ENCODE assay signal across 8 mouse cellular contexts in the genomic region with DNA sequence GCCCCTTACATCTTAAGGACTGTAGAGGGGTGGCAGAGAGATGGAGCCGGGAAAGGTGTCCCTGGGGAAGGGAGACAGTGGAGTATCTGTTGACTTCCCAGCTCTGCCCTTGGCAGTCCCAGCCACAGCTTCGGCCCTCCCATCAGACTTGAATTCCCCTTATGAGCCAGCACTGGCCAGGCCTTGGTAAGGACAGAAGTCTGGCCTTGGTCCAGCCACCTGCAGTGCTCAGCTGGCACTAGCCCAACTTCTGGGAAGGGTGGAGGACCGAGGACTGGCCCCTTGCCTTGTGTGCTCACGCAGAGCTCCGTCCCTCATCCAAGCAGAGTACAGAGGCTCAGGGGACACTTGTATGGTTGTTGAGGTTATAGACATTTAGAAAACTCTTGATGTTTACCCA. TPM values are rescaled to one million over a fixed set of nuclear protein-coding genes. Genes with fewer than 3 reads are reported as not detected.
DNase-seq lines count a peak whose midpoint lies in the region; ATAC-seq and TF ChIP-seq lines count a peak whose summit lies in the region.

No protein-coding gene starts in this region.

- 0 out of 2 replicates have a peak, but pooled peaks cover 4% of the 10 kb centered on the region for H3K9me3 ChIP-seq in forebrain, postnatal 0 days (ENCODE audit: low read length)
- no peaks in the 10 kb centered on the region for H3K9me3 ChIP-seq in forebrain, embryonic 11.5 days (ENCODE audit: control insufficient read depth, low read length)
- no peaks in the 10 kb centered on the region for H3K9me3 ChIP-seq in lung, embryonic 16.5 days (ENCODE audit: control insufficient read depth, low read length)

- WGBS in forebrain, postnatal 0 days, result 30% methylated on average over 5 of the region's 5 CpGs
- 90% methylated on average over 5 of the region's 5 CpGs for WGBS in forebrain, embryonic 11.5 days
- 33% methylated on average over 5 of the region's 5 CpGs for WGBS in kidney, adult 2 months
- WGBS in lung, embryonic 16.5 days, result 22% methylated on average over 5 of the region's 5 CpGs

- H3K4me3 ChIP-seq in forebrain, postnatal 0 days (ENCODE audit: low read depth, low read length), result no peak overlapping the region
- H3K4me3 ChIP-seq in forebrain, embryonic 11.5 days (ENCODE audit: low read depth, low read length), result no peak overlapping the region
- no peak overlapping the region for H3K4me3 ChIP-seq in kidney, adult 2 months (ENCODE audit: insufficient read depth, low read depth, low read length)
- H3K4me3 ChIP-seq in lung, embryonic 16.5 days (ENCODE audit: low read length), result no peak overlapping the region

- H3K4me1 ChIP-seq in forebrain, postnatal 0 days (ENCODE audit: insufficient read depth), result no peaks in the 10 kb centered on the region
- peaks cover 2% of the 10 kb centered on the region for H3K4me1 ChIP-seq in forebrain, embryonic 11.5 days (replicated peaks; ENCODE audit: control insufficient read depth, insufficient read depth, low read length)
- no peaks in the 10 kb centered on the region for H3K4me1 ChIP-seq in kidney, adult 2 months (ENCODE audit: control insufficient read depth, insufficient read depth, low read length)
- peaks cover 6% of the 10 kb centered on the region for H3K4me1 ChIP-seq in lung, embryonic 16.5 days (replicated peaks; ENCODE audit: control insufficient read depth, insufficient read depth, low read length)

- H3K9ac ChIP-seq in forebrain, postnatal 0 days, result no peak overlapping the region
- no peak overlapping the region for H3K9ac ChIP-seq in forebrain, embryonic 11.5 days (ENCODE audit: low read length)
- no peak overlapping the region; the same call in 1 of the 2 replicates for H3K9ac ChIP-seq in lung, embryonic 16.5 days (ENCODE audit: low read length)

- no peaks in the 10 kb centered on the region for H3K36me3 ChIP-seq in forebrain, postnatal 0 days (ENCODE audit: insufficient read depth)
- no peaks in the 10 kb centered on the region for H3K36me3 ChIP-seq in forebrain, embryonic 11.5 days (ENCODE audit: control insufficient read depth, insufficient read depth, low read length)
- H3K36me3 ChIP-seq in kidney, adult 2 months (ENCODE audit: control insufficient read depth, insufficient read depth, low read length), result no peaks in the 10 kb centered on the region
- no peaks in the 10 kb centered on the region for H3K36me3 ChIP-seq in lung, embryonic 16.5 days (ENCODE audit: control insufficient read depth, insufficient read depth, low read length)

- TF ChIP-seq CTCF in forebrain, postnatal 0 days (IDR thresholded peaks at IDR 0.05; ENCODE audit: low read depth), result no peak
- no peak for TF ChIP-seq CTCF in kidney, adult 2 months (conservative IDR thresholded peaks at IDR 0.05; ENCODE audit: insufficient read depth, insufficient read length, low read depth, low read length)

- ATAC-seq in forebrain, postnatal 0 days, result no peak
- ATAC-seq in forebrain, embryonic 11.5 days (replicated peaks; ENCODE audit: low FRiP score), result no peak
- peak; percentile 81 for ATAC-seq in lung, embryonic 16.5 days (ENCODE audit: low read depth)
- no peak for ATAC-seq in erythroblast, adult 5-6 weeks (replicated peaks; ENCODE audit: low FRiP score, poor library complexity, severe bottlenecking)

- H3K4me2 ChIP-seq in forebrain, postnatal 0 days (ENCODE audit: low read depth), result no peak overlapping the region
- H3K4me2 ChIP-seq in forebrain, embryonic 11.5 days (ENCODE audit: low read depth, low read length, severe bottlenecking), result no peak overlapping the region
- H3K4me2 ChIP-seq in lung, embryonic 16.5 days (ENCODE audit: low read depth, low read length), result no peak overlapping the region

- no peak overlapping the region for H3K27ac ChIP-seq in forebrain, postnatal 0 days (ENCODE audit: low read depth, low read length)
- no peak overlapping the region for H3K27ac ChIP-seq in forebrain, embryonic 11.5 days (ENCODE audit: low read depth, low read length)
- H3K27ac ChIP-seq in kidney, adult 2 months (ENCODE audit: insufficient read depth, low read depth, low read length), result no peak overlapping the region
- no peak overlapping the region for H3K27ac ChIP-seq in lung, embryonic 16.5 days (ENCODE audit: low read length)

- TF ChIP-seq POLR2A in kidney, adult 2 months (IDR thresholded peaks at IDR 0.05; ENCODE audit: low read depth, low read length), result no peak

- peak; percentile 62 for DNase-seq in forebrain, postnatal 0 days
- DNase-seq in forebrain, embryonic 11.5 days (ENCODE audit: low spot score), result no peak
- DNase-seq in adrenal gland, adult 18-20 months (ENCODE audit: low spot score in 2 of 2), result peak; percentile 65 to 72
- DNase-seq in frontal cortex, postnatal 25 days (ENCODE audit: low spot score in 2 of 2), result peak; percentile 6 to 18
- DNase-seq in kidney, adult 2 months, result peak; percentile 72
- DNase-seq in thymus, postnatal 25 days, result no peak

- H3K27me3 ChIP-seq in forebrain, postnatal 0 days (ENCODE audit: insufficient read depth, low read length), result peaks cover 11% of the 10 kb centered on the region
- peaks cover 21% of the 10 kb centered on the region for H3K27me3 ChIP-seq in forebrain, embryonic 11.5 days (ENCODE audit: control insufficient read depth, insufficient read depth, low read length)
- peaks cover 4% of the 10 kb centered on the region; the same call in 1 of the 2 replicates for H3K27me3 ChIP-seq in kidney, adult 2 months (replicated peaks; ENCODE audit: control insufficient read depth, insufficient read depth, low read length)
- peaks cover 17% of the 10 kb centered on the region for H3K27me3 ChIP-seq in lung, embryonic 16.5 days (ENCODE audit: control insufficient read depth, insufficient read depth, low read depth, low read length)

RNA-seq across cellular contexts. Expression of gene Nos2, which starts 8.8 kb away (rescaled TPM):
- total RNA-seq in forebrain, postnatal 0 days (2014; rRNA removed), result 0.24 and 0.62 TPM in 2 replicates
- polyA plus RNA-seq in forebrain, postnatal 0 days (2015; fragmentation: Nextera tagmentation; extraction: Ambion mirVana), result 0.34 and 0.51 TPM in 2 replicates
- polyA plus RNA-seq in forebrain, embryonic 11.5 days (2014; fragmentation: Nextera tagmentation; extraction: Ambion mirVana), result 0.75 and 0.88 TPM in 2 replicates
- 1 to 10 TPM in 1 of 2 experiments, under 1 TPM in 1; 0.30 to 1.7 TPM for total RNA-seq in adrenal gland, adult 18-20 months (2021)
- 1.5 TPM in 2 replicates for polyA plus RNA-seq in kidney, adult 2 months (2012; rRNA removed)
- 5.1 and 5.2 TPM in 2 replicates for polyA plus RNA-seq in lung, embryonic 16.5 days (2015; fragmentation: Nextera tagmentation; extraction: Ambion mirVana)
- total RNA-seq in erythroblast, adult 5-6 weeks (2015; ENCODE audit: low replicate concordance), result not detected in 2 replicates
- not detected in 2 replicates for total RNA-seq in erythroblast, adult 5-6 weeks (2017; ENCODE audit: low replicate concordance)

RNA-seq across cellular contexts. Expression of gene Lgals9, which starts 55.4 kb away (rescaled TPM):
- 8.6 and 13.9 TPM in 2 replicates for total RNA-seq in forebrain, postnatal 0 days (2014; rRNA removed)
- 20.5 and 21.7 TPM in 2 replicates for polyA plus RNA-seq in forebrain, postnatal 0 days (2015; fragmentation: Nextera tagmentation; extraction: Ambion mirVana)
- polyA plus RNA-seq in forebrain, embryonic 11.5 days (2014; fragmentation: Nextera tagmentation; extraction: Ambion mirVana), result 3.7 and 4.0 TPM in 2 replicates
- total RNA-seq in adrenal gland, adult 18-20 months (2021), result 10 to 100 TPM; 20.9 to 23.1 TPM
- polyA plus RNA-seq in kidney, adult 2 months (2012; rRNA removed), result 55.3 and 63.4 TPM in 2 replicates
- 50.8 and 60.8 TPM in 2 replicates for polyA plus RNA-seq in lung, embryonic 16.5 days (2015; fragmentation: Nextera tagmentation; extraction: Ambion mirVana)
- total RNA-seq in erythroblast, adult 5-6 weeks (2015; ENCODE audit: low replicate concordance), result 155 and 163 TPM in 2 replicates
- total RNA-seq in erythroblast, adult 5-6 weeks (2017; ENCODE audit: low replicate concordance), result 39.4 and 48.7 TPM in 2 replicates

Comparison
In these comparisons a context has a peak if more than half of its experiments do, and no peak if none do; other contexts are left out.
1. DNase-seq: peak in forebrain, postnatal 0 days (single experiment), adrenal gland, adult 18-20 months (2 of 2), frontal cortex, postnatal 25 days (2 of 2) and kidney, adult 2 months (single experiment); none in forebrain, embryonic 11.5 days (single experiment) and thymus, postnatal 25 days (single experiment).